Mouse (Mus musculus): ENCODE measurements around the gene Tbc1d17.

GRCm38 (mm10) chr7:44810365-44810764, 38.5 kb downstream of the Tbc1d17 start:
- no peak for TF ChIP-seq POLR2A (IDR thresholded peaks at IDR 0.05; ENCODE audit: control insufficient read depth, extremely low read depth, insufficient read depth, low read length, poor library complexity)
- no peak for TF ChIP-seq CTCF (IDR thresholded peaks at IDR 0.05; ENCODE audit: borderline replicate concordance, control insufficient read depth, extremely low read depth, insufficient read depth, low read length, poor library complexity)
